Mouse (Mus musculus): ENCODE data around the gene Col9a3.

DNA sequence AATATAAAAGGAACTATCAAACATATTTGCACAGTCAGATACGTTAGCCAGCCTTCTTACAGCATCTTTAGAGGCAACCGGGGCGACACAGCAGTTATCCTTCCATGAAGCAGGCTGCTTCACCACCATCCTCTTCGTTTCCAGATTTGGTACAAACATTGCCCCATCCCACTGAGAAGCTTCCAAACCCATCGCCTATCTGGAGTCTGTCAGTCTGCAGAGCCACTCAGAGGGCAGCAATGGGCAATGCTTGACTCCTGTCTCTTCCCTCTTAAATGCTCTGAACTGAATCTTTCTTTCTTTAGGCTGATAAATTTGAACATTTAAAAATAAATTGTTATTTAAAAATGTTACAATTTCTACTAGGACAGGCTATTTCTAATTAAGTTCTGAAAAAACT is 60.8 kb downstream of the Col9a3 start:
- no peak for TF ChIP-seq EP300 (IDR thresholded peaks at IDR 0.05; ENCODE audit: low read depth)
- no peak for TF ChIP-seq CTCF (IDR thresholded peaks at IDR 0.05; ENCODE audit: low read depth)
